Mouse (Mus musculus) limb, embryonic 12.5 days (tissue): ENCODE measurements around the gene Olfr629. TPM values are rescaled to one million over a fixed set of nuclear protein-coding genes. Genes with fewer than 3 reads are reported as not detected.
"Not testable (repeated sequence)": the region's sequence is repeated elsewhere in the genome, so short reads cannot be mapped to it uniquely, and the experiment has no call there.

Source experiments
- ATAC-seq: fragments of 200-750 bp; cut with Nextera tagmentation; 2 replicates; pipeline ENCODE4 v1.8.0; 2017; ENCODE audit warnings: low read depth, moderate TSS enrichment; ENCODE audit not compliant: insufficient number of reproducible peaks, insufficient read depth, low FRiP score, low TSS enrichment
- H3K27ac ChIP-seq: fragments of 300-500 bp; sonication (generic); 2 replicates; pipeline ENCODE4 v1.5.1; 2016; ENCODE audit warnings: mild to moderate bottlenecking, moderate library complexity
- H3K27me3 ChIP-seq: fragments of 300-500 bp; sonication (generic); 2 replicates; pipeline ENCODE4 v1.6.1; 2016; ENCODE audit warnings: mild to moderate bottlenecking, moderate library complexity
- H3K36me3 ChIP-seq: fragments of 300-500 bp; sonication (generic); 2 replicates; pipeline ENCODE4 v1.6.1; 2016; ENCODE audit warnings: mild to moderate bottlenecking, moderate library complexity
- H3K4me1 ChIP-seq: fragments of 300-500 bp; sonication (generic); replicated peaks from 2 replicates; pipeline ENCODE4 v1.6.1; 2016
- H3K4me2 ChIP-seq: fragments of 300-500 bp; sonication (generic); 2 replicates; pipeline ENCODE4 v1.6.1; 2016; ENCODE audit warnings: mild to moderate bottlenecking, moderate library complexity
- H3K4me3 ChIP-seq: fragments of 300-500 bp; sonication (generic); replicated peaks from 2 replicates; pipeline ENCODE4 v1.5.1; 2016; ENCODE audit warnings: mild to moderate bottlenecking
- H3K9ac ChIP-seq: fragments of 300-500 bp; sonication (generic); replicated peaks from 2 replicates; pipeline ENCODE4 v1.6.1; 2016; ENCODE audit warnings: mild to moderate bottlenecking, moderate library complexity
- H3K9me3 ChIP-seq: fragments of 300-500 bp; sonication (generic); 2 replicates; pipeline ENCODE4 v1.6.1; 2016; ENCODE audit warnings: mild to moderate bottlenecking, moderate library complexity
- WGBS: fragments of 180-500 bp; shearing (Covaris S2); methylation state at CpG from one replicate; pipeline ENCODE4 v1.1.7; 2016; 5-methylcytosine and 5-hydroxymethylcytosine counted together
- polyA plus RNA-seq: library from polyadenylated mRNA; unstranded; fragments of >200 nt; fragmentation: Nextera tagmentation; extraction: Ambion mirVana; gene quantifications from 2 replicates; pipeline ENCODE4 v1.2.1, GENCODE M21; 2016

The Olfr629 gene
- not detected in 2 replicates for polyA plus RNA-seq

GRCm38 (mm10) chr7:103744843-103745242 is at the start of gene Olfr629:
Gene Olfr629 (minus strand): TSS chr7:103744943.
- no peak for ATAC-seq
- no peaks in the 10 kb centered on the region for H3K4me1 ChIP-seq
- no peaks in the 10 kb centered on the region for H3K36me3 ChIP-seq
- WGBS = 77% methylated on average over 2 of the region's 2 CpGs
- no peak within 1 kb of the TSS for H3K4me3 ChIP-seq
- no peak within 1 kb of the TSS for H3K27ac ChIP-seq
- H3K27me3 ChIP-seq = no peaks in the 10 kb centered on the region
- no peak within 1 kb of the TSS for H3K4me2 ChIP-seq
- no peak within 1 kb of the TSS for H3K9ac ChIP-seq
- H3K9me3 ChIP-seq = no peaks in the 10 kb centered on the region

- Histone ChIP-seq H3K9ac (no peak overlapping the region), H3K4me1 (no peaks in the 10 kb centered on the region), H3K9me3 (no peaks in the 10 kb centered on the region), H3K36me3 (no peaks in the 10 kb centered on the region), H3K27me3 (no peaks in the 10 kb centered on the region), H3K27ac (no peak overlapping the region), H3K4me3 (no peak overlapping the region), H3K4me2 (no peak overlapping the region)
- ATAC-seq = no peak
- 21% methylated on average over 4 of the region's 4 CpGs for WGBS
These were observed 48.1 kb upstream of the Olfr629 start for GRCm38 (mm10) chr7:103792669-103793388.

DNA sequence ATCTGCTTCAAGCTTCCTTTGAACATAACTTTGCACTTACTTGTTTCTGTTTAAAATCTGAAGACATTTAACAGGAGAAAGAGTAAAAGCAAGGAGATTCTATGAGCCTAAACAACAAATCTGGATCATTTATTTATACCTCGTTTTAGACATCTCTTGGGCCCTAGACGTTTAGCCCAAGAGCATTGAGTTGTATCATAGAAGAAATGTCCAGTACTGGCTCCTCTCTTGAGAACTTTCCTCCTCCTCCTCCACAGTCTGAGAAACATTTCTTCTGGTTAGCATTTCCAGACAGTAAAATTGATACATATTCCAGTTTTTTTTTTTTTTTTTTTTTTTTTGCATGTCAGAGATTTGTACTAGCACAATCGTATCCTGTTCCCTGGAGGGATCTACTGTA is 47.0 kb upstream of the Olfr629 start, which contains the start of gene Olfr67:
Olfr67 (minus strand) TSS at position 101 of the 400 bp plus-strand sequence.
- no peaks in the 10 kb centered on the region for H3K4me1 ChIP-seq
- no peaks in the 10 kb centered on the region for H3K27me3 ChIP-seq
- H3K4me2 ChIP-seq = no peak within 1 kb of the TSS
- ATAC-seq = no peak
- H3K4me3 ChIP-seq = no peak within 1 kb of the TSS
- WGBS = 75% methylated on average over 3 of the region's 3 CpGs
- H3K27ac ChIP-seq = no peak within 1 kb of the TSS
- H3K9me3 ChIP-seq = no peaks in the 10 kb centered on the region
- H3K9ac ChIP-seq = no peak within 1 kb of the TSS
- H3K36me3 ChIP-seq = no peaks in the 10 kb centered on the region

GRCm38 (mm10) chr7:103779598-103779997 is 34.9 kb upstream of the Olfr629 start, which contains the start of gene Olfr68:
Gene Olfr68 (minus strand): TSS chr7:103779698.
- WGBS = 71% methylated on average over 3 of the region's 3 CpGs
- no peak for ATAC-seq

DNA sequence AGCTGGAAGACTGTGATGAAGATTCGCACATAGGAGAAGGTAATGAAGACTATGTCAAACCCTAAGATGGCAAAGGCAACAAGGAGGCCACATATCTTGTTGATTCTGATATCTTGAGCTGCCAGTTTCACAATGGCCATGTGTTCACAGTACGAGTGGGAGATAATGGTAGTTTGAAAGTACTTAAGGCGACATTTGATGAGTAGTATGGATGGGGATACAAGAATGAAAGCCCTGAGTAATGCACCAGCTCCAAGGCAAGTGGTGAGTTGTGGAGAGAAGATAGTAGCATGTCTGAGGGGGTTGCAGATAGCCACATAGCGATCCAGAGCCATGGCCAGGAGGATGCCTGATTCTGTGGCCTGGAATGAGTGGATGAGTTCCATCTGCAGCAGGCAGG is 32.9 kb upstream of the Olfr629 start:
- 85% methylated on average over 4 of the region's 4 CpGs for WGBS
- not testable (repeated sequence) for H3K9me3 ChIP-seq, H3K4me2 ChIP-seq, H3K27ac ChIP-seq, H3K36me3 ChIP-seq, H3K27me3 ChIP-seq, ATAC-seq, H3K9ac ChIP-seq, H3K4me1 ChIP-seq, H3K4me3 ChIP-seq

More at GRCm38 (mm10) chr7:103779598-103779997, 34.9 kb upstream of the Olfr629 start, which contains the start of gene Olfr68:
- Histone ChIP-seq H3K4me1 (no peaks in the 10 kb centered on the region), H3K4me2 (no peak within 1 kb of the TSS), H3K27ac (no peak within 1 kb of the TSS), H3K27me3 (no peaks in the 10 kb centered on the region), H3K36me3 (no peaks in the 10 kb centered on the region), H3K9me3 (no peaks in the 10 kb centered on the region), H3K9ac (no peak within 1 kb of the TSS), H3K4me3 (no peak within 1 kb of the TSS)

GRCm38 (mm10) chr7:103771494-103771893 is 26.8 kb upstream of the Olfr629 start, which contains the start of gene Olfr69:
Gene Olfr69 (minus strand): TSS chr7:103771594.
- Histone ChIP-seq H3K27ac (no peak within 1 kb of the TSS), H3K4me1 (no peaks in the 10 kb centered on the region), H3K4me3 (no peak within 1 kb of the TSS), H3K36me3 (no peaks in the 10 kb centered on the region), H3K4me2 (no peak within 1 kb of the TSS), H3K9me3 (no peaks in the 10 kb centered on the region), H3K9ac (no peak within 1 kb of the TSS), H3K27me3 (no peaks in the 10 kb centered on the region)
- ATAC-seq = no peak
- 75% methylated on average over 2 of the region's 2 CpGs for WGBS

- 85% methylated on average over 6 of the region's 6 CpGs for WGBS
- H3K4me2 ChIP-seq, H3K27me3 ChIP-seq, H3K9me3 ChIP-seq, H3K36me3 ChIP-seq, H3K9ac ChIP-seq, H3K27ac ChIP-seq, ATAC-seq, H3K4me1 ChIP-seq, H3K4me3 ChIP-seq: not testable (repeated sequence)
These were observed 22.9 kb upstream of the Olfr629 start for GRCm38 (mm10) chr7:103767687-103768086.

DNA sequence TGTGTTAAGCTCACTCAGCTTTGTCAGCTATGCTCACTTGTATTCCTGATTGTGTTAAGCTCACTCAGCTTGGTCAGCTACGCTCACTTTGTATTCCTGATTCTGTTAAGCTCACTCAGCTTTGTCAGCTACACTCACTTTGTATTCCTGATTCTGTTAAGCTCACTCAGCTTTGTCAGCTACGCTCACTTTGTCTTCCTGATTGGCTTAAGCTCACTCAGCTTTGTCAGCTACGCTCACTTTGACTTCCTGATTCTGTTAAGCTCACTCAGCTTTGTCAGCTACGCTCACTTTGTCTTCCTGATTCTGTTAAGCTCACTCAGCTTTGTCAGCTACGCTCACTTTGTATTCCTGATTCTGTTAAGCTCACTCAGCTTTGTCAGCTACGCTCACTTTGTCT is 17.5 kb upstream of the Olfr629 start:
- not testable (repeated sequence) for H3K36me3 ChIP-seq, H3K9ac ChIP-seq, H3K4me3 ChIP-seq, H3K9me3 ChIP-seq, H3K27ac ChIP-seq, H3K4me1 ChIP-seq, ATAC-seq, H3K27me3 ChIP-seq, H3K4me2 ChIP-seq
- WGBS = 86% methylated on average over 6 of the region's 6 CpGs

GRCm38 (mm10) chr7:103757233-103757632 is 12.5 kb upstream of the Olfr629 start, which contains the start of gene Olfr630:
Gene Olfr630 (minus strand): TSS chr7:103757333.
- Histone ChIP-seq H3K27me3 (no peaks in the 10 kb centered on the region), H3K9me3 (no peaks in the 10 kb centered on the region), H3K36me3 (no peaks in the 10 kb centered on the region), H3K4me2 (no peak within 1 kb of the TSS), H3K4me3 (no peak within 1 kb of the TSS), H3K4me1 (no peaks in the 10 kb centered on the region), H3K27ac (no peak within 1 kb of the TSS), H3K9ac (no peak within 1 kb of the TSS)
- ATAC-seq = no peak
- 48% methylated on average over 2 of the region's 2 CpGs for WGBS

GRCm38 (mm10) chr7:103730074-103730473 is 14.7 kb downstream of the Olfr629 start, which contains the start of gene Olfr628:
Gene Olfr628 (plus strand): TSS chr7:103730374.
- 92% methylated on average over 1 of the region's 1 CpGs for WGBS
- H3K9me3 ChIP-seq = no peaks in the 10 kb centered on the region
- no peak within 1 kb of the TSS for H3K9ac ChIP-seq
- H3K4me1 ChIP-seq = no peaks in the 10 kb centered on the region
- H3K36me3 ChIP-seq = no peaks in the 10 kb centered on the region
- no peak within 1 kb of the TSS for H3K4me2 ChIP-seq
- H3K4me3 ChIP-seq = no peak within 1 kb of the TSS
- no peak within 1 kb of the TSS for H3K27ac ChIP-seq
- H3K27me3 ChIP-seq = no peaks in the 10 kb centered on the region
- ATAC-seq = no peak

DNA sequence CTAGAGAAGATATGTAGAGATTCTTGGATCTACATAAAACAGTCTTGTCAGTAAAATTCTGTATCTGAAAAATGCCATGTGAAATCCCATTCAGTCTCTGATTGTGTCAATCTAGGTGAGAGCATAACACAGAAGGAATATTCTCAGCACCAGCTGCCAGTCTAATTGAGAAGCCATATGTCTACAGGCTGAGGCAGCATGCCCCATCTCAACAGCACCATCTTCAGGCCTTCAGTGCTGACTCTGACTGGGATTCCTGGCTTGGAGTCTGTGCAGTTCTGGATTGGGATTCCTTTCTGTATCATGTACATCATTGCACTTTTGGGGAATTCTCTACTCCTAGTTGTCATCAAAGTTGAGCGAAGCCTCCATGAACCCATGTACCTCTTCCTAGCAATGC is 28.3 kb downstream of the Olfr629 start:
- H3K4me2 ChIP-seq, H3K36me3 ChIP-seq, H3K9me3 ChIP-seq, H3K27me3 ChIP-seq, H3K9ac ChIP-seq, H3K4me1 ChIP-seq, H3K27ac ChIP-seq, ATAC-seq, H3K4me3 ChIP-seq: not testable (repeated sequence)
- 89% methylated on average over 1 of the region's 1 CpGs for WGBS

GRCm38 (mm10) chr7:103714371-103714770 is 30.4 kb downstream of the Olfr629 start, which contains the start of gene Olfr243:
Gene Olfr243 (plus strand): TSS chr7:103714671.
- Histone ChIP-seq H3K4me3 (no peak within 1 kb of the TSS), H3K27me3 (no peaks in the 10 kb centered on the region), H3K4me2 (no peak within 1 kb of the TSS), H3K36me3 (no peaks in the 10 kb centered on the region), H3K27ac (no peak within 1 kb of the TSS), H3K9me3 (no peaks in the 10 kb centered on the region), H3K4me1 (no peaks in the 10 kb centered on the region), H3K9ac (no peak within 1 kb of the TSS)
- ATAC-seq = no peak
